Mouse (Mus musculus) testis, adult 2 months (tissue): Measurements from ENCODE around the gene Irs1.

ENCODE experiments used
- CTCF ChIP-seq: fragments of 200-500 bp; IDR thresholded peaks from 2 replicates; pipeline ENCODE4 v1.5.1; 2012; ENCODE audit warnings: low read depth, mild to moderate bottlenecking, inconsistent platforms, low read length, moderate library complexity; ENCODE audit not compliant: control insufficient read depth, insufficient read depth, insufficient replicate concordance
- POLR2A ChIP-seq: fragments of 200-500 bp; IDR thresholded peaks from 2 replicates; pipeline ENCODE4 v1.6.1; 2012; ENCODE audit warnings: low read depth, mild to moderate bottlenecking, inconsistent platforms, low read length, moderate library complexity; ENCODE audit not compliant: control insufficient read depth

DNA sequence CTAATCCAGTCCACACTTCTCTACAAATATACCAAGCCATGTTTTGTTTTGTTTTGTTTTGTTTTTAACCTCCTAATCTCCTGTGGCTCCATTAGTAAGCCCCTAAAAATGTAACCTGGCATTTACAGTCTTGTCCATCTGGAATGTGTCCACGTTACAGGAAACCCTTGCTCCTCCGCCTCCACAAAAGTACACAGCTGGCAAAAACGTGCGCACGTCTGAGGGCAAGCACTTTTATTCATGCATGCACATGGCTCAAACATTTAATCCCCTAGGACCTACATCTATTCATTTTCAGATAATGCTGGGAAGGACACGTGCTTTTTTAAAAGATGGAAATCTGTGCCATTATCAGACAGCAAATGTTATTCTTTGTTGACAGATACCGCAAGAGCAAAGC lies 32.9 kb downstream of the Irs1 start:
- no peak for TF ChIP-seq CTCF
- no peak for TF ChIP-seq POLR2A
